19 mouse cellular contexts compared by ENCODE assay signal in the genomic region with DNA sequence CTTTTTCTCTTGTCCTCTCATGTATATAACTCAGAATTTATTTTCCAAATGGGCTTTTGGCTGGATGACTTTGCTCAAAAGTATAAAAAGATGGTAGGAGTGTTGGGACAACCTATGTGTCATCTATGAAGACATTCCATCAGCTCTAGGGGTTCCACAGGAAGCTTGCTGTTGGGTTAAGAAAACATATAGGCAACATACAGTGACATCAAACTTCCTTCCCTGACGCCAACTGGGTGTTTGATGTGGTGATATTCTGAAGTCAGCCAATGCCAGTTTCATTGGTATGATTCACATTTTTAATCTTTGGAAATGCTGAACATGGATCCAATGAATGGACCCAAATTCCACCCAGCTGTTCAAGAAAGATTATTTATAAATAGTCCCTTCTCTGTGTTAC.
DNase-seq lines count a peak whose midpoint lies in the region; ATAC-seq lines count a peak whose summit lies in the region.
"Had no signal": no experiment of that assay in that cellular context is flagged by ENCODE, and none has a peak within 500 bp of the region (broad histone marks: within the 10 kb centered on the region; RNA-seq: fewer than 3 reads in every experiment).

No protein-coding gene starts in this region.

- no peak overlapping the region for H3K27ac ChIP-seq in forebrain, embryonic 10.5 days
- H3K27ac ChIP-seq: embryonic facial prominence, embryonic 13.5 days; forebrain, embryonic 15.5 days; hindbrain, embryonic 12.5 days had no signal

- no peak overlapping the region for H3K4me3 ChIP-seq in forebrain, embryonic 10.5 days
- H3K4me3 ChIP-seq: embryonic facial prominence, embryonic 13.5 days; forebrain, embryonic 15.5 days; heart, embryonic 13.5 days; hindbrain, embryonic 12.5 days had no signal

- H3K4me1 ChIP-seq in forebrain, embryonic 10.5 days: no peaks in the 10 kb centered on the region
- H3K4me1 ChIP-seq: hindbrain, embryonic 12.5 days had no signal

- peak; percentile 17 for DNase-seq in thymus, postnatal 0 days (ENCODE audit: low spot score)
- no peak for DNase-seq in thymus, postnatal 25 days
- peak; percentile 7 to 14 for DNase-seq in CD8-positive naive resting alpha-beta T cell, adult 2 months (ENCODE audit: low read depth in 2 of 2, low spot score in 2 of 2)
- DNase-seq in embryo, embryonic 9.5 days (ENCODE audit: extremely low spot score): no peak
- no peak for DNase-seq in right cerebral cortex, postnatal 4 days
- no peak for DNase-seq in forebrain, embryonic 10.5 days (ENCODE audit: extremely low spot score, low spot score)
- DNase-seq: adrenal gland, postnatal 14 days; cerebellum, adult 11-12 months; cerebellum, adult 9-10 months; cerebellum, postnatal 25 days; gastrocnemius, postnatal 36 days; heart, adult 11 months; heart, postnatal 4 days had no signal

- H3K9me3 ChIP-seq in forebrain, embryonic 10.5 days: no peaks in the 10 kb centered on the region
- H3K9me3 ChIP-seq: embryonic facial prominence, embryonic 13.5 days; forebrain, embryonic 15.5 days; heart, embryonic 13.5 days; hindbrain, embryonic 12.5 days had no signal

- no peaks in the 10 kb centered on the region for H3K27me3 ChIP-seq in forebrain, embryonic 10.5 days (ENCODE audit: poor library complexity, severe bottlenecking)
- H3K27me3 ChIP-seq: embryonic facial prominence, embryonic 13.5 days; forebrain, embryonic 15.5 days; heart, embryonic 13.5 days; hindbrain, embryonic 12.5 days had no signal

- no peaks in the 10 kb centered on the region for H3K36me3 ChIP-seq in forebrain, embryonic 10.5 days (replicated peaks)
- H3K36me3 ChIP-seq: embryonic facial prominence, embryonic 13.5 days; forebrain, embryonic 15.5 days; heart, embryonic 13.5 days; hindbrain, embryonic 12.5 days had no signal

- 88% methylated on average over 1 of the region's 1 CpGs for WGBS in forebrain, embryonic 10.5 days

- ATAC-seq in inflammation-experienced regulatory T-cells, adult 6 months: peak; percentile 35
- no peak for ATAC-seq in activated CD4-positive, CD25-positive, alpha-beta regulatory T cell, adult 4 months
- ATAC-seq: forebrain, embryonic 15.5 days had no signal

Comparison
In these comparisons a context has a peak if more than half of its experiments do, and no peak if none do; other contexts are left out.
1. DNase-seq: peak in thymus, postnatal 0 days (single experiment) and CD8-positive naive resting alpha-beta T cell, adult 2 months (2 of 2); none in thymus, postnatal 25 days (single experiment), embryo, embryonic 9.5 days (single experiment), right cerebral cortex, postnatal 4 days (single experiment) and forebrain, embryonic 10.5 days (single experiment).